Mouse (Mus musculus) frontal cortex, postnatal 25 days (tissue): ENCODE data around the gene Eef2.
"Not testable (repeated sequence)": the region's sequence is repeated elsewhere in the genome, so short reads cannot be mapped to it uniquely, and the experiment has no call there.

Experiments
- DNase-seq, 2 experiments: peaks; one replicate each; pipeline ENCODE4 v3.0.0; 2022; ENCODE audit warnings: low spot score in 2 of 2

Eef2 gene

DNA sequence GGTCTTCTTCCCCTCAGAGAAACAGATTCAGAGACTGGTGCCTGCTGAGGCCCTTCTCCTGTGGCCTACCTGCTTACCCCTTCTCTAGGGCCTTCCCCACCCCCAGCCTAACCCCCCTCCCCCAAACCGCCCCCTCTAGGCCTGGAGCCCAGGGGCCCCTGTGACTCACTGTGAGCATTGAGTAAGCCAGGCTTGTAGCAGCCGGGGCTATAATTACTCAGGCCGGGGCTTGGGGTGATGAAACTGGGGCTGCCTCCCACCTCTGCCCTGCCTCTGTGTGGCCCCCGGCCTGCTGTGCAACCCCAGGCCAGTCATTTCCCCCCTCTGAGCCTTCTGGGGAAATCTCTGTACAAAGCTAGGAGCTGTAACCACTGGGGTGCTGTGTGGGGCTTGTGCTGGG lies 30.1 kb upstream of the Eef2 start:
- no peak for DNase-seq

DNA sequence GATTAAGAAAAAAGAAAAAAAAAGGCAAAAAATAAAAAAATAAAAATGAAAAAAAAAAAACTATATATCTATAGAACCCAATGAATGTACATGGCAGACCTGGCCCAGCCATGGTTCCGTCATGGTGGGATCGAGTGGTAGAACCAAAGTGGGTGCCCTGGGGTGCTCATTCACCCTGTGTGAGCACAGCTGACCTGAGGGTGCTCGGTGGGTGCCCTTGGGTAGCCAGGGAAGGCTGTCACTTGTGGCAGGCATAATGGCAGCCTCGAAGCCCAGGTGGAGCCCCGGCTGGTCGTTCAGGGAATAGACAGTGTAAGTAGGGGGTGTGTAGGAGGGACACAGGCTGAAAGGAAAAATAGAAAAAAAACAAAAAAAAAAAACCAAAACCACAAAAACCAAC lies 25.2 kb upstream of the Eef2 start:
- DNase-seq, result no peak

DNA sequence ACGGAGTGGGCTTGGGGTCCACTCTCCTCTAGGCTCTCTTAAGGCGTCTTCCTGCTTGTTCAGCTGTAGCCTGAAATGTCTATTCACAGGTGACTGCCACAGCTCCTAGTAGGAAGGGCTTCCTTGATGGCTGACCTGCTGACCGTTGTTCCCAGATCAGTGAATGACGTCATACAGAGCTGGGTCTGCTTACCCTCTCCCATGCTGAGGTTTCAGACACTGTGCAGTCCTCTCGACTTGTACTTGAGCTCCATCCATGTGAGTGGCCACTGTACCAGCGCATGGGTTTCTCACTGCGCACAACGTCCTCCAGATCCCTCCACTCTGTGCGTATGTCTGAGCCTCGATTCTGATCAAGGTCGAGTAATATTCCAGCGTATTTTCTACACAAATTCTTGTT lies 23.8 kb upstream of the Eef2 start:
- DNase-seq, result no peak

DNA sequence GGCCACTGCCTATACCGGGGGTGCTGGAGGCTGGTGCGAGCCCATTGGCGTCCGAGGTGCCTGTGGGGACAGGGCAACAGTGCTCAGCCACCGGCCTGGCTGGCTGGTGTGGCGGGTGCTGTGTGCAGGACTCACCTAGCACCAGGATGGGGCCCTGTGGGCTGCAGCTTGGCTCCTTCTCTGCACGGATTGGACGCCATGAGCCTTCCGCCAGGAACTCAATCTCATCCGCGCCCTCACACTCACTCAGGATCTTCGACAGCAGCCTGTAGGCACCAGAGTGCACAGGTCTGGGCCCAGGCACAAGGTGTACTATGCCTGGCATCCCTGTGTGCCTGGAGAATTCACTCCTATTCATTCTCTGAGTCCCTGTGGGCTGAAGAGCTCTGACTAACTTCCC lies 22.1 kb upstream of the Eef2 start:
- no peak for DNase-seq

DNA sequence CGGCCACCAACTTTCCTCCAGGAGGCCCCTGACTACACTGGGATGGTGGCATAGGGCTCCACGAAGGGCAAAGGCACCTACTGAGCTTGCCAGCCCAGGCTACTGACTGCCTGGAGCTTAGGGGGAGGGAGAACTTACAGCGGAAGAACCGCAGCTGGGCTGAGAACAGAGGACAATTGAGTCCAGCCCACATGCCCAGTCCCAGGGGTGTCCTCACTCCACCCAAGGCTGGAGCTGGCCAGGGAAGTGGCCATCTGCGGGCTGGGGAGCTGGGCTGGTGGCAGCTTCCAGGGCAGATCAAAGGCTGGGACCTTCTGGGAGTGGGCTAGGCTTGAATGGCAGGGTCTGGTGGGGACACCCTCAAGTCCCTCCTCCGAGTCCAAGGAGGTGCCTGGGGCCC lies 21.7 kb upstream of the Eef2 start:
- no peak for DNase-seq

DNA sequence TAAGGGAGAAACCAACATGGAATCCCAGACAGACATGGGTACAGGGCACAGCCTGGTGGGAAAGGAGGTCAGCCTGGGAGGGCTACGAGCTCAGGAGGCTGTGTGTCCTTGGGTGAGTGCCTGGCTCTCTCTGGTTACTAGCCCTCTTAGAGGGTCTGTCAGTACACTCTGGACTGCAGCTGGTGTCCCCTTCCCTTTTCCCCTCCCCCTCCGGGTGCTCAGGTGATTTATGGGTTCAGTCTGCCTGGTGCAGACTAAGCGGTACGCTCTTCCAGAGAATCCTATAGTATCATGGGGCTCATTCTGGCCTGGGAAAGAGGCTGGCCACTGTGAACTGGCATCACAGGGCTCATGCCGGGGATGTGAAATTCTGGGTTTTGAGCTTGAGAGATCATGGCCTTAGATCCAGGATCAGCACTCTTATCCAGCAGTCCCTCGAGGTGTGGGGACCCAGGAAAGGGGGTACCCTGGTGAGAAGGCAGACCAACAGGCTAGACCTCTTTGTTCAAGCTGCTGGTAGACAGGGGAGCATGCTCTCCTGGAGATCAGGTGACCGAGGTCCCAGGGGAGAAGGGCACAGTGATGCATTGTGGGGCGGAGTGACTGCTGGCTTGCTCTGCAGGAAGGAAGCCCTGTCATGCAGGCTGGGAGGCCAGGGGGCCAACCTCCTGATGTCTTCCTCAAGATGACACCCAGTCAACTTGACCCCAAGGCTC lies 14.7 kb upstream of the Eef2 start:
- no peak for DNase-seq

DNA sequence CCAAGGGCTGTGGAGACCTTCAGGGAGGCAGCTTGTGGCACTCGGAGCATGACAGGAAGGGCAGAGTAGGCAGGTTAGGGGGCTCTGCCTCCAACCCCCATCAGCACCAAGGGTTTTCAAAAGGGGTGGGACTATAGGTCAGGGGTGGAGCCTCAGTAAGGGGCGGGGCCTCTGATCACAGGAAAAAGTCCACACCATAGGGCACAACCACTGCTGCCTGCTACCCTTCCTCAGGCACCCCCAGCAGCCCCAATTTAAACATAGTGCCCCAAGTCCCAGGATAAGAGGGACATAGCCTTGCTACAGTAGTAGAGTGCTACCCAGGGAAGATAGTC lies 14.1 kb upstream of the Eef2 start:
- DNase-seq, result no peak

DNA sequence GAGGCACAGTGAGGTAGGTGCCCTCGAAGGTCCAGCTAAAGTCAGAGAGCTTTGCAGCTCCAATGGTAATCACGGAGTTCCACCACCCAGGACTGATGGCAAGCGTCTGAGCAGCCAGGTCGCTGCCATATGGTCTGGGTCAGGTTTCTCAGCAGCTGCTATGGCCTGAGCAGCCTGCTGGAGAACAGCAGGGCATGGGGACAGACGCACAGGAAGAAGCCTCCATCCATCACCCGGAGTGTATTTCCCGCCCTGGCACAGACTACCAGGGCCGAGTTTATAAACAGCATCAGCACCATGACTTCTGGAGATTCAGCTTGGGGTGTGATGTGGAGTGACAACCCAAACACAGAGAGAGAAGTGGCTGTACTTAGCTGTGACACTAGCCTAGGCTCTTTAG lies 11.3 kb upstream of the Eef2 start:
- no peak for DNase-seq

DNA sequence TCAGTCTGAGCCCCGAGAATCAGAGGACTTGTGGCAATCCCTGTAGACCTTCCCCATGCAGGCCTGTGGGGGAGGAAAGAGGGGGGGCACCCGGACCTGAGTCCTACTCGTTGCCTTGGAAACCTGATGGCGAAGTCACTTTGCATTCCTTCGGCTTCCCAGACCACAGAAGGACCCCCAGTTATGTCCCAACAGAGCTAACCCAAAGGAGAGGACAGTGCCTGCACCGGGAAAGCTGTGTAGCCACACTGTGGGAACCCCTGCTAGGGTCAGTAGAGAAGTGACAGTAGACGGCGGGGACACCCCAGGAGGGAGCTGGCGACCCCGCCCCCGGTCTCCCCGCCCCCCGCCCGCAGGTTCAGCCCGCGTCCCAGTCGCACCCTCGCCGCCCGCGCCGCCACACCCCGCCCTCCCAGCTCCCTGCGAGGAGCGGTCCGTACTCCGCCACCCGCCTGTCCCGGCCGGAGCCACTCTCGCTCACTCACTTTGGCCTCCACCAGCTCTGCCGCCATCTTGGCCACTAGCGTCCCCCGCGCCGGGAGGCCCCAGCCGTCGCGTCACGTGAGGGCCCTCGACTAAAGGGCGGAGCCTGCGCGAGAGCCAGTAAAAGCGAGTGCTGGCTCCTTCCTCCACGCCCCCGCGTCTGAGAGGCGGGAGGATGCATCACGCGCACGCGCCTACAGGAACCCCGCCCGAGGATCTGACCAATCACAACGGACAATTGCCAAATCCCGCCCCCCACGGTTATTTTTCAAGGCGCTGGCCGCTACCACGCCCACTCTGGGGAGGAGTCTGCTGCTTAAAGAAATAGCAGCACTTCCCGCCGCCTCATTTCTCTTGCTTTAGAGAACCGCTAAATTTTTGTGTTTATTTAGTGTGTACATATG lies 9.0 kb upstream of the Eef2 start, which contains the start of gene Pias4:
Gene Pias4 (minus strand): TSS at position 724 of the 887 bp plus-strand sequence.
- peak; percentile 100 for DNase-seq

DNA sequence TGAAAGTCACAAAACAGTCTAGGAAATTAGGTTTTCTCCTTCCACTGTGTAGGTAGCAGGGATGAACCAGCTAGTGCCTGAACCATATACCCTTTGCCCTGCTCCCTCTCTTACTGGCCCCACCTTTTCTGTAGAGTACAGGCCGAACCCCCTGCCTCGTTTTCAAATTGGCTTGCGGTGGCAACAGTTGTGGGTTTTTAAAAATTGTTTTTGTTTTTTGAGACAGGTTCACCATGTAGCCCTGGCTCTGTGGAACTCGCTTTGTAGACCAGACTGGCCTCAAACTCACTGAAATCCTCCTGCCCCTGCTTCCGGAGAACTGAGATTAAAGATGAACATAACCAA lies 8.4 kb upstream of the Eef2 start:
- no peak for DNase-seq

DNA sequence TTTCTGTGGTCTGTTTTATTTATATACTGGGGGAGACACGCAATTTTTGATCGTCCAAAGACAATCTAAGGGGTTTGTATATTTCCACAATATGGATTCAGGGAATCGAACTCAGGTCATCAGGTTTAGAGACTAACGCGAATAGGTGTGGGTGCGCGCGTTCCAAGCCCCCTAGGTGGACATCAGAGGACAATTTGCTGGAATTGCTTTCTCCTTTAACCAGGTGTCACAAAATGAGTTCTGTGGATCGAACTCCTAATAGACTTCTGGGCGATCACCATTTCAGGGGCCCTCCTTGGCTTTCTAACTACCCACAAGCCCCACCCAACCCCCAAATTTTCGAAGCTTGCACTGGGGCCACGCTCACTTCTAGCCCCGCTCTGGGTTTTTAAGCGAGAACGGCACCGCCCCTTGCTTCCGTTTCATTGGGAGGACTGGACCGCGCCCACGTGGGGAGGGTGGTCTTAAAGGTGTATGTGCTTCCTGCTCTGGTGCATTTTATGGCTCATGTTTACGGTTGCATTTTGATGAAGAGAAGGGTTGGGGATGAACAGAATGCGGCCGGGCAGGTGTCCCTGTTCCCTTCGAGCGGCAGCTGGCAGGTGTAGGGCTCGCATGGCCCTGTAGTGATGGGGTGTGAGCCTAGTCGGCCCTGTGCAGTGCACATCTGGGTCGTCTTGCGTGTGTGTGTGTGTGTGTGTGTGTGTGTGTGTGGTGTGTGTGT lies 7.7 kb upstream of the Eef2 start:
- peak; percentile 62 to 66 for DNase-seq

DNA sequence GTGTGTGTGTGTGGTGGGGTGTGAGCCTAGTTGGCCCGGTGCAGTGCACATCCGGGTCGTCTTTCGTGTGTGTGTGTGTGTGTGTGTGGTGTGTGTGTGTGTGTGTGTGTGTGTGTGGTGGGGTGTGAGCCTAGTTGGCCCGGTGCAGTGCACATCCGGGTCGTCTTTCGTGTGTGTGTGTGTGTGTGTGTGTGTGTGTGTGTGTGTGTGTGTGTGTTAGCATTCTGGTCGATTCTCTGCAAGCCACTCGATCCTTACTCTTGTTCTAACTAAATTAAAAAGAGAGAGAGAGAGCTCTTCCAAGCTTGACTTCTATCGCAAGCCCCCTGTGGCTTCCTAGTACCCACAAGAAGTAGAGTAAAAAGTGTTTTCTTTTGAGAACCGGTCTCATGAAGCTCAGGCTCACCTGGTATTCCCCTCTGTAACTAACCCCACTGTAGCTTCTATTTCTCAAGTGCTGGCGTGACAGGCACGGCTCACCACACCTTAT lies 7.0 kb upstream of the Eef2 start:
- DNase-seq, result not testable (repeated sequence)

DNA sequence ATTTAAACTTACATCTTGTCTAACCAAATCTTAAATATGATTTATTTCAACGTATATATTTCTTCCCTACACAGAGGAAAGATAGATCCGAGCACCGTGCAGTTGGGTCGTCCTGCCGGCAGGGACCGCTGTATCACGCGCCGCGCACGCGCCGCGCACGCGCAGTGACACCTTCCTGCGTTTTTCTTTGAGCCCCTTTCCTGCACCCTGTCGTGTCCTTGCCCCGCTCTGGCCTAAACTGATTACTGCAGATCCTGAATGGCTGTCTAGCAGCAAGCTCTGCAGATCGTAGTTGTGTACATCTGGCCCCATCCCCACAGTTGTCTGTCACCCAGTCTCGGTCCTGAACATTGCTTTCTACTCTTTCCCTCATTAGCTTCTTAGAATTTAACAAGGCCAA lies 3.3 kb upstream of the Eef2 start:
- DNase-seq, result peak; percentile 66 to 70

DNA sequence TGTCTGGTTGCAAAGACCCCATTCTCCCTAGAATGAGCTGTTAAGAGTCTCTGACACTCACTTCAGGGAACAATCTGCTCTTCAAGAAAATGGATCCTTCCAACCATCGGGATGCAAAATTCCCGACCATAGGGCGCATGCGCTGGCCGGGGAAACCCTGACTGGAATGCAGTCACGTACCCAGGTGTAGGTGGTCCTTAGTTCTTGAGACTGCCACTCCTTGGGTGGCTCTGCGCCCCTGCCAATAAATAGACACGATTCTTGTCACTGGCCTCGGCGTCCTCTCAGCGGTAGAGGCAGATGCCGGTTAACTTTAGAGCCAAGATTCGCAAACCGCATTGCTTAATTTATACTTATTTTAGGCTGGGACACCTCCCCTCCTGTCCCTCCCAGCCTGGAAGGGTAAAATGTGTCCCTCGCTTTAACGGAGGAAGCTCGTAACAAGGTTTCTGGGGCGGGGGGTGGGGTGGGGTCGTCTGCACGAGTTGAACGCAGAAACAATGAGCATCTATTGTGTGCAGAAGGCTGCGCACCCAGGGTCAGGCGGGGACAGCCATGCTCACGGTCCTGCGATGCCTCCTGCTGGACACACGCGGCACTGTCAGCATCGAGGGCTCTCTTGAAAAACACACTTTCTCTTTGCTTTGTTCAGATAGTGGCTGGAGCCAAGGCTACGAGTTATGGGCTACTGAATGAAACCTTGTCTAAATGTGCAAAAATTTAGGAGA lies 1.6 kb upstream of the Eef2 start:
- DNase-seq, result peak; percentile 81 to 84

DNA sequence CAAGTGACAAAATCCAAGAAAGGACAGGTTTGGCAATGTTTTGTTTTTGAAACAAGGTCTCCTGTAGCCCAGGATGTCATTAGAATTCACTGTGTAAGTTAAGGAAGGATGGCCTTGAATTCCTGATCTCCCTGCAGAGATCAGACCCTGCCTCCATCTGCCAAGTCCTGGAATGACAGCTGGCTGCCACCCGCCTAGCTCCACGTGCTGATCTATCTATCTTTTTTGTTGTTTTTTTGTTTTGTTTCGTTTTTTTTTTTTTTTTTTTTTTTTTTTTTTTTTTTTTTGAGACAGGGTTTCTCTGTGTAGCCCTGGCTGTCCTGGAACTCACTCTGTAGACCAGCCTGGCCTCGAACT lies 1.1 kb upstream of the Eef2 start:
- DNase-seq, result not testable (repeated sequence)

DNA sequence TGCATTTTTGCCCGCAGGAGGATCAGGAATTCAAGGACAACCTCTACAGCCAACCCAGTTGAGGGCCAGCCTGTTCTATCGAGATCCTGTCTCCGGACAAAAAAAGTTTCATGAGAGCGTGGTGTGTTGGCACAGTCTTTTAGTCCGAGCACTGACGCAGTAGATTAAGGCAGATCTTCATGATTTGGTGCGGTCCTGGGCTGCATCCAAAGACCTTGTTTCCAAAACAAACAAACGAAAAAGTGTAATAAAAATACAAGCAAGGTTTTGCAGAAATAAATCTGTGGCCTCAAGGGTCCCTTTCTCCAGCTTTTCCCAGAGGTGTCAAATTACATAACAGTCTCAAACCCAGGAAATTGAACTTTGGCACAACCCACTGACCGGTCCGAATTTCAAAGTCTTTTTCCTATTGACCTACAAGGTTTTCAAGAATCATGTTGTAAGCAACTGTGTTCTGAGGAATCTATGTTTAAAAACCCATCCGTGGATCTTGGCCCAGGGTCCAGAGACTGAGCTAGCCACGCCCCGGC lies 430 bp upstream of the Eef2 start:
- no peak for DNase-seq

DNA sequence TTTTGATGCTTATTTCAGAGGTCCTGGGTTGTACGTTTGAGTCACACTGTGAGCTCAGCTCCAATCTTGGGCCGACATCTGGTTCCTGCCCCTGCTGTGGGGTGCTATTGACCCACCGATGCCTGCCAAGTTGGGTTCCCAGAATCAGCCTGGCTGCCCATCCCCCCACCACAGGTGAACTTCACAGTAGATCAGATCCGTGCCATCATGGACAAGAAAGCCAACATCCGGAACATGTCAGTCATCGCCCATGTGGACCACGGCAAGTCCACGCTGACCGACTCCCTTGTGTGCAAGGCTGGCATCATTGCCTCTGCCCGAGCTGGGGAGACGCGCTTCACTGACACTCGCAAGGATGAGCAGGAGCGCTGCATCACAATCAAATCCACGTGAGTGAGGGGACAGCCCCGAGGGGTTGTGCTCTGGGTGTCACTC lies 1.1 kb downstream of the Eef2 start:
- DNase-seq, result peak in 1 of 2 experiments; percentile 40

DNA sequence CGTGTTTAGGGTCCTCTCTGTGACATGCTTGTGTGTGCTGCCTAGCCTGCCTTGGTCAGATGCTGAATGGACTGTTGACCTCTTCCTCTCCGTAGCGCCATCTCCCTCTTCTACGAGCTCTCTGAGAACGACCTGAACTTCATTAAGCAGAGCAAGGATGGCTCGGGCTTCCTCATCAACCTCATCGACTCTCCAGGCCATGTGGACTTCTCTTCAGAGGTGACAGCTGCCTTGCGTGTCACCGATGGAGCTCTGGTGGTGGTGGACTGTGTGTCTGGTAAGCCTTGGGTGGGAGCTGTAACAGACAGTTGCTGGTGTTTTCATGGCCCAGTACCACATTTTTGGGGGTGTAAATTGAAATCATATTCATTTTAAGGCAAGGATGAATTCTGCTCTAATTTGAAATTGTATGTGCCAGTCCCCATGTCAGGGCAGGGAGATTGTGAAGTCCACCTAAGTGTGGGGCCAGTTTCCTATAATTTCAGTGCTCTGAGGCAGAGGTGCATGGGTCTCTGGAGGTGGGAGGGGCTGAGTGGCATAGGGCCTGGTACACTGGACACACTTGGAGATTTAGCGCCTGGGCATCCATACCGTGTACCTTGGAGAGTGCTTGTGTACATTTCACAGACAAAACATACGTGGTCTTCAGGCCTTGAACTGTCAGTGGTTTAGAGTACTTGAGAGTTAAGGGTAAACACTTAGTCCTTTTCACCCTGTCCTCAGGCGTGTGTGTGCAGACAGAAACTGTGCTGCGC lies 1.7 kb downstream of the Eef2 start:
- DNase-seq, result no peak

DNA sequence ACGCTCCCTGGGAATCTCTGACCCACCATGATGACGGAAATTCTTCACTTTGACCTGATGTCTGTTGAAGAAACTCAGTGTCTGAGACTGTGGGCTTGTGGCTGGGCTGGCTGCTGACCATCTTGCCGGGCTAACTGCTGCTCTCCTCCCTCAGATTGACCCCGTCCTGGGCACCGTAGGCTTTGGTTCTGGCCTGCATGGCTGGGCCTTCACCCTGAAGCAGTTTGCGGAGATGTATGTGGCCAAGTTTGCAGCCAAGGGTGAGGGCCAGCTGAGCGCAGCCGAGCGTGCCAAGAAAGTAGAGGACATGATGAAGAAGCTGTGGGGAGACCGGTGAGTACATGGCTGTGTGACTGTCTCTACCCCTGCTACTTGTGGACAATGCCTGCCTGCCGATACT lies 2.5 kb downstream of the Eef2 start:
- no peak for DNase-seq

DNA sequence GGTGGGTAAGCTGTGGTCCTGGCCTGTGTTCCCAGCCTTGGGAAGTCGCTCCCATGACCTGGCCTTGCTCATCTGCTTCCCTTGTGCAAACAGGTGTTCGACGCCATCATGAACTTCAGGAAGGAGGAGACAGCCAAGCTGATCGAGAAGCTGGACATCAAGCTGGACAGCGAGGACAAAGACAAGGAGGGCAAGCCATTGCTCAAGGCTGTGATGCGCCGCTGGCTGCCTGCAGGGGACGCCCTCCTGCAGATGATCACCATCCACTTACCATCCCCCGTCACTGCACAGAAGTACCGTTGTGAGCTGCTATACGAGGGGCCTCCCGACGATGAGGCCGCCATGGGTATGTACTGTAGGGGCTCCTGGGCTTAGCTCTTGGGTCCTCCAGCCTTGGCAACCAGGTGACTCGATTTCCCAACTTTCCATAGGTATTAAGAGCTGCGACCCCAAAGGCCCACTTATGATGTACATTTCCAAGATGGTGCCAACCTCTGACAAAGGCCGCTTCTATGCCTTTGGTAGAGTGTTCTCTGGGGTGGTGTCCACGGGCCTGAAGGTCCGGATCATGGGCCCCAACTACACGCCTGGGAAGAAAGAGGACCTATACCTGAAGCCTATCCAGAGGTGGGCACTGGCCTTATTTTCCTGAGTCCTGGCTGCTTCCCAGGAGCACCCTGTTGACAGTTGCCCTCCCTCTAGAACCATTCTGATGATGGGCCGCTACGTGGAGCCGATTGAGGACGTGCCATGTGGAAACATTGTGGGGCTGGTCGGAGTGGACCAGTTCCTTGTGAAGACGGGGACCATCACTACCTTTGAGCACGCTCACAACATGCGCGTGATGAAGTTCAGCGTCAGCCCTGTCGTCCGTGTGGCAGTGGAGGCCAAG lies 3.3 kb downstream of the Eef2 start:
- DNase-seq, result no peak
